Mouse (Mus musculus) spleen, embryonic (tissue): ENCODE data around the gene Lgr4.

Source experiments
- CTCF ChIA-PET: fragments of 350-600 bp; sonication (Branson Sonifier 250); formaldehyde crosslinking; loops from one replicate; lab custom pipeline; 2022; lab: Charles Lee

Lgr4 gene

GRCm38 (mm10) chr2:109946426-109946825, 29.0 kb downstream of the Lgr4 start:
- CTCF ChIA-PET, result no interaction called here

- CTCF ChIA-PET, result no interaction called here
Observed at GRCm38 (mm10) chr2:109949519-109949918, 32.1 kb downstream of the Lgr4 start.

GRCm38 (mm10) chr2:109950311-109950710, 32.9 kb downstream of the Lgr4 start:
- CTCF ChIA-PET, result no interaction called here

- CTCF ChIA-PET, result no interaction called here
Observed at GRCm38 (mm10) chr2:109951050-109951449, 33.6 kb downstream of the Lgr4 start.

GRCm38 (mm10) chr2:109953048-109953717, 35.7 kb downstream of the Lgr4 start:
- CTCF ChIA-PET, result no interaction called here

GRCm38 (mm10) chr2:109953893-109954292, 36.4 kb downstream of the Lgr4 start:
- CTCF ChIA-PET, result no interaction called here

- CTCF ChIA-PET, result no interaction called here
Observed at GRCm38 (mm10) chr2:109955060-109955459, 37.6 kb downstream of the Lgr4 start.

GRCm38 (mm10) chr2:109955910-109956309, 38.5 kb downstream of the Lgr4 start:
- CTCF ChIA-PET, result no interaction called here

- CTCF ChIA-PET, result no interaction called here
Observed at GRCm38 (mm10) chr2:109956785-109957184, 39.3 kb downstream of the Lgr4 start.

GRCm38 (mm10) chr2:109958692-109959406, 41.4 kb downstream of the Lgr4 start:
- CTCF ChIA-PET, result no interaction called here

- CTCF ChIA-PET, result interaction anchor here (0.7 kb wide), 1 partner anchor 652 kb away, joined by 3 read pairs; no protein-coding TSS in a partner anchor
Observed at GRCm38 (mm10) chr2:109959407-109960075, 42.1 kb downstream of the Lgr4 start.

GRCm38 (mm10) chr2:109960246-109960645, 42.8 kb downstream of the Lgr4 start:
- CTCF ChIA-PET, result interaction anchor here (0.7 kb wide), 1 partner anchor 652 kb away, joined by 3 read pairs; no protein-coding TSS in a partner anchor

GRCm38 (mm10) chr2:109961174-109961573, 43.7 kb downstream of the Lgr4 start:
- CTCF ChIA-PET, result no interaction called here

GRCm38 (mm10) chr2:109963591-109964258, 46.3 kb downstream of the Lgr4 start:
- CTCF ChIA-PET, result no interaction called here

GRCm38 (mm10) chr2:109965753-109966420, 48.4 kb downstream of the Lgr4 start:
- CTCF ChIA-PET, result no interaction called here

- CTCF ChIA-PET, result no interaction called here
Observed at GRCm38 (mm10) chr2:109966863-109967262, 49.4 kb downstream of the Lgr4 start.

- CTCF ChIA-PET, result no interaction called here
Observed at GRCm38 (mm10) chr2:109969381-109969780, 51.9 kb downstream of the Lgr4 start.

GRCm38 (mm10) chr2:109969926-109970532, 52.6 kb downstream of the Lgr4 start:
- CTCF ChIA-PET, result no interaction called here

- CTCF ChIA-PET, result no interaction called here
Observed at GRCm38 (mm10) chr2:109970744-109971410, 53.4 kb downstream of the Lgr4 start.

- CTCF ChIA-PET, result no interaction called here
Observed at GRCm38 (mm10) chr2:109972310-109972709, 54.9 kb downstream of the Lgr4 start.
